Mouse (Mus musculus) neural tube, embryonic 13.5 days (tissue): Measurements from ENCODE around the gene Prss43. TPM values are rescaled to one million over a fixed set of nuclear protein-coding genes. Genes with fewer than 3 reads are reported as not detected.
"Not testable (repeated sequence)": the region's sequence is repeated elsewhere in the genome, so short reads cannot be mapped to it uniquely, and the experiment has no call there.

ENCODE experiments used
- ATAC-seq: fragments of 200-750 bp; cut with Nextera tagmentation; 2 replicates; pipeline ENCODE4 v1.8.0; 2017; ENCODE audit warnings: low read depth, mild to moderate bottlenecking, moderate TSS enrichment, moderate library complexity
- H3K27ac ChIP-seq: fragments of 300-500 bp; sonication (generic); replicated peaks from 2 replicates; pipeline ENCODE4 v1.5.1; 2015; ENCODE audit warnings: moderate library complexity, mild to moderate bottlenecking, inconsistent platforms
- H3K27me3 ChIP-seq: fragments of 300-500 bp; sonication (generic); 2 replicates; pipeline ENCODE4 v1.6.1; 2015; ENCODE audit warnings: mild to moderate bottlenecking, inconsistent platforms
- H3K36me3 ChIP-seq: fragments of 300-500 bp; sonication (generic); 2 replicates; pipeline ENCODE4 v1.6.1; 2015; ENCODE audit warnings: mild to moderate bottlenecking, inconsistent platforms
- H3K4me1 ChIP-seq: fragments of 300-500 bp; sonication (generic); replicated peaks from 2 replicates; pipeline ENCODE4 v1.6.1; 2015; ENCODE audit warnings: inconsistent platforms
- H3K4me2 ChIP-seq: fragments of 300-500 bp; sonication (generic); 2 replicates; pipeline ENCODE4 v1.6.1; 2015; ENCODE audit warnings: inconsistent platforms, mild to moderate bottlenecking, moderate library complexity
- H3K4me3 ChIP-seq: fragments of 300-500 bp; sonication (generic); 2 replicates; pipeline ENCODE4 v1.5.1; 2015; ENCODE audit warnings: mild to moderate bottlenecking, inconsistent platforms
- H3K9ac ChIP-seq: fragments of 300-500 bp; sonication (generic); 2 replicates; pipeline ENCODE4 v1.6.1; 2015; ENCODE audit warnings: moderate library complexity, mild to moderate bottlenecking, inconsistent platforms
- H3K9me3 ChIP-seq: fragments of 300-500 bp; sonication (generic); 2 replicates; pipeline ENCODE4 v1.6.1; 2016; ENCODE audit warnings: inconsistent platforms
- WGBS: fragments of 180-500 bp; shearing (Covaris S2); methylation state at CpG from one replicate; pipeline ENCODE4 v1.1.7; 2015; 5-methylcytosine and 5-hydroxymethylcytosine counted together
- polyA plus RNA-seq: library from polyadenylated mRNA; unstranded; fragments of >200 nt; fragmentation: Nextera tagmentation; extraction: Ambion mirVana; gene quantifications from 2 replicates; pipeline ENCODE4 v1.2.1, GENCODE M21; 2015

Gene Prss43
- polyA plus RNA-seq, 1 experiment from 2014 or later: not detected

- Histone ChIP-seq H3K9me3 (no peaks in the 10 kb centered on the region), H3K27me3 (no peaks in the 10 kb centered on the region), H3K4me3 (no peak overlapping the region), H3K4me1 (no peaks in the 10 kb centered on the region), H3K27ac (no peak overlapping the region), H3K4me2 (no peak overlapping the region), H3K9ac (no peak overlapping the region), H3K36me3 (no peaks in the 10 kb centered on the region)
- 81% methylated on average over 4 of the region's 4 CpGs for WGBS
- ATAC-seq: no peak
Measured at GRCm38 (mm10) chr9:110803294-110803693, 23.2 kb upstream of the Prss43 start.

DNA sequence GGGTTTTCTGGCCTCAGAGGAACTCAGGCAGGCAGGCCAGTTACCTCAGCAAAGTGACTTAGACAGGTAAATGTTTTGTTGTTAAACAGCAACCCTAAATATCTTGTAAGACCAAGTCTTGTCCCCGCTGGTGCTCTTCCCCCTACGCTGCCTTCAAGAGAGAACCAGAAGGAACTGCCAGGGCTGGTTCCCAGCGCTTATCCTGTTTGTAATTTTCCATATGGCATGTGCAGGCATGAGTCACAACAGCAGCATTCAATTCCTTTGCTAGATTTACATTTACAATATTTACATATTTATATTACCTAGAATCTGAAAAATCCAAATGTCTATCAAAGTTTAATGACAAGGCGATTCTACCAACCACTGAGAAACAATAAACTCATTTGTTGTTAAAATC is 16.4 kb upstream of the Prss43 start:
- H3K4me1 ChIP-seq: no peaks in the 10 kb centered on the region
- WGBS: 90% methylated on average over 4 of the region's 4 CpGs

GRCm38 (mm10) chr9:110813789-110814188 is 12.7 kb upstream of the Prss43 start, which contains the start of gene Prss44:
Gene Prss44 (plus strand): TSS chr9:110813994.
- no peaks in the 10 kb centered on the region for H3K4me1 ChIP-seq
- no peak within 1 kb of the TSS for H3K4me2 ChIP-seq
- 62% methylated on average over 18 of the region's 18 CpGs for WGBS
- no peak within 1 kb of the TSS for H3K4me3 ChIP-seq
- no peak within 1 kb of the TSS for H3K9ac ChIP-seq
- no peak within 1 kb of the TSS for H3K27ac ChIP-seq
- H3K36me3 ChIP-seq: no peaks in the 10 kb centered on the region
- no peaks in the 10 kb centered on the region for H3K27me3 ChIP-seq
- H3K9me3 ChIP-seq: no peaks in the 10 kb centered on the region
- no peak for ATAC-seq

More for the DNA sequence above, 16.4 kb upstream of the Prss43 start:
- no peak for ATAC-seq
- H3K36me3 ChIP-seq: no peaks in the 10 kb centered on the region
- H3K27ac ChIP-seq: no peak overlapping the region
- H3K4me2 ChIP-seq: no peak overlapping the region
- no peaks in the 10 kb centered on the region for H3K9me3 ChIP-seq
- no peak overlapping the region for H3K4me3 ChIP-seq
- H3K27me3 ChIP-seq: no peaks in the 10 kb centered on the region
- no peak overlapping the region for H3K9ac ChIP-seq

- not testable (repeated sequence) for H3K36me3 ChIP-seq, H3K27me3 ChIP-seq, H3K4me1 ChIP-seq, H3K4me3 ChIP-seq, H3K9ac ChIP-seq, H3K27ac ChIP-seq, H3K4me2 ChIP-seq, H3K9me3 ChIP-seq, ATAC-seq
Measured at GRCm38 (mm10) chr9:110820546-110820945, 5.9 kb upstream of the Prss43 start.

- Histone ChIP-seq H3K9me3 (no peaks in the 10 kb centered on the region), H3K36me3 (no peaks in the 10 kb centered on the region), H3K9ac (no peak overlapping the region), H3K4me1 (no peaks in the 10 kb centered on the region), H3K4me2 (no peak overlapping the region), H3K27me3 (no peaks in the 10 kb centered on the region), H3K27ac (no peak overlapping the region), H3K4me3 (no peak overlapping the region)
- no peak for ATAC-seq
- 87% methylated on average over 7 of the region's 7 CpGs for WGBS
Measured at GRCm38 (mm10) chr9:110821436-110821835, 5.1 kb upstream of the Prss43 start.

DNA sequence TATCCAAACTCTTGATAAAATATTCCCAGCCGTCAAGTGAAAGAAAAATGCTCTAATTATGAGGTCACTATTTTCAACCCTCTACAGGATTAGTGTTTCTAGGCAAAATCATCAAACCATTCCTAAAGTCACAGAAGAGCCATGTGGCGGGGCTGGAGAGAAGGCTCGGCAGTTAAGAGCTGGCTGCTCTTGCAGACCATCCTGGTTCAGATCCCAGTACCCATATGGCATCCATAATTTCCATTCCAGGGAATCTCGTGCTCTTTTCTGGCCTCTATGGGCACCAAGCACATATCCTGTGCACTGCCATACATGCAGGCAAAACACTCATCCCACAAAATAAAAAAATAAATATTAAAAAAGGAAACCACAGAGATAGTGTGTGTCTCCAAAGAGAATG is 1.1 kb upstream of the Prss43 start:
- Histone ChIP-seq H3K9ac (no peak overlapping the region), H3K9me3 (no peaks in the 10 kb centered on the region), H3K4me3 (no peak overlapping the region), H3K4me2 (no peak overlapping the region), H3K27me3 (no peaks in the 10 kb centered on the region; the same call in 1 of the 2 replicates), H3K36me3 (no peaks in the 10 kb centered on the region), H3K4me1 (no peaks in the 10 kb centered on the region), H3K27ac (no peak overlapping the region)
- no peak for ATAC-seq
- WGBS: 89% methylated on average over 4 of the region's 4 CpGs

GRCm38 (mm10) chr9:110825832-110826231 is 658 bp upstream of the Prss43 start:
- Histone ChIP-seq H3K9me3 (no peaks in the 10 kb centered on the region), H3K27me3 (no peaks in the 10 kb centered on the region; the same call in 1 of the 2 replicates), H3K4me2 (no peak overlapping the region), H3K4me1 (no peaks in the 10 kb centered on the region), H3K27ac (no peak overlapping the region), H3K9ac (no peak overlapping the region), H3K36me3 (no peaks in the 10 kb centered on the region), H3K4me3 (no peak overlapping the region)
- WGBS: 79% methylated on average over 7 of the region's 7 CpGs
- no peak for ATAC-seq

GRCm38 (mm10) chr9:110833021-110833420 is 6.5 kb downstream of the Prss43 start:
- WGBS: 72% methylated on average over 5 of the region's 5 CpGs
- no peak overlapping the region for H3K4me3 ChIP-seq
- H3K27me3 ChIP-seq: no peaks in the 10 kb centered on the region; the same call in 1 of the 2 replicates
- no peak overlapping the region for H3K4me2 ChIP-seq
- no peaks in the 10 kb centered on the region for H3K9me3 ChIP-seq
- ATAC-seq: no peak
- H3K36me3 ChIP-seq: no peaks in the 10 kb centered on the region
- H3K27ac ChIP-seq: no peak overlapping the region
- no peaks in the 10 kb centered on the region for H3K4me1 ChIP-seq
- H3K9ac ChIP-seq: no peak overlapping the region

DNA sequence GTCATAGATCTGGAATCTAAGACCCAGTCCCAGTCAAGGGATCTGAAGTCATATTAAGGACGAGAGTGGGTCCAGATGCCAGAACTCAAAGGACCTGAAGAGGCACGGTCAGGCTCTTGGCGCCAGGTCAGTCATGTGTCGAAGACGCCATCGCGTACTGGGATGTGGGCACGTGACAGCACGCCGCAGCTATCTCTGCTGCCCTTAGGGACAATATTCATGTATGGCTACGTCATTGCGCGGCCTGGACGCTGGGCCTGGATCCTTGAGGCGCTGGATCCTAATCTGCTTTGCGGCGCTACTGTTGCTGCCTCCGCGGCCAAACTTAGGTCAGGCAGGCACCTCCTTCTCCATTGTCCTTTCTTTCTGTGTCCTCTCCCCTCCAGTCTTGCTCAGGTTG is 7.9 kb downstream of the Prss43 start, which contains the start of gene Prss45:
Gene Prss45 (plus strand): TSS at position 178 of the 400 bp plus-strand sequence.
- Histone ChIP-seq H3K4me2 (no peak within 1 kb of the TSS), H3K36me3 (no peaks in the 10 kb centered on the region), H3K27me3 (no peaks in the 10 kb centered on the region; the same call in 1 of the 2 replicates), H3K27ac (no peak within 1 kb of the TSS), H3K4me3 (no peak within 1 kb of the TSS), H3K4me1 (no peaks in the 10 kb centered on the region), H3K9ac (no peak within 1 kb of the TSS), H3K9me3 (no peaks in the 10 kb centered on the region)
- no peak for ATAC-seq
- 80% methylated on average over 19 of the region's 19 CpGs for WGBS

GRCm38 (mm10) chr9:110834961-110835360 is 8.5 kb downstream of the Prss43 start:
- whole genome bisulfite sequencing: 53% methylated on average over 10 of the region's 10 CpGs
- Histone ChIP-seq H3K4me3 (no peak overlapping the region), H3K4me1 (no peaks in the 10 kb centered on the region), H3K9me3 (no peaks in the 10 kb centered on the region), H3K27ac (no peak overlapping the region), H3K4me2 (no peak overlapping the region), H3K27me3 (no peaks in the 10 kb centered on the region; the same call in 1 of the 2 replicates), H3K9ac (no peak overlapping the region), H3K36me3 (no peaks in the 10 kb centered on the region)
- ATAC-seq: no peak

- Histone ChIP-seq H3K4me2 (no peak overlapping the region), H3K27me3 (no peaks in the 10 kb centered on the region), H3K4me1 (no peaks in the 10 kb centered on the region), H3K9ac (no peak overlapping the region), H3K36me3 (no peaks in the 10 kb centered on the region), H3K4me3 (no peak overlapping the region), H3K27ac (no peak overlapping the region), H3K9me3 (no peaks in the 10 kb centered on the region)
- WGBS: 61% methylated on average over 2 of the region's 2 CpGs
- no peak for ATAC-seq
Measured at GRCm38 (mm10) chr9:110836112-110836511, 9.6 kb downstream of the Prss43 start.

DNA sequence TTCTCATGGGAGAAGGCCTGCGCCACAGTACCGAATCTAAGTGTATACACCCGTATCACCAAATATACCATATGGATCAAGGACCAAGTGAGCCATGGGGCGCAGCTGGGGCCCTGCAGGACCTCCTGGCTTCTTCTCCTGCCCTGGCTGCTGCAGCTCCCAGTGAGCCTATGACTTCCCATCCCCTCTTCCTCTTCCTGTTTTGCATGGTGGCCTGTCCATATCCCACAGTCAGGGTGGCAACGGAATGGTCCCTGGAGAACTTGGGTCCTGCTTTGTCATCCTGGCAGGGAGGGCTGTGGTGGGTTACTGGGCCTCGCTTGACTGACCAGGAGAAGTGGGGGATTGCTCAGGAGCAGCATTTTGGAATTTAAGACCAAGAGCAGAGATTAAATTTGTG is 14.4 kb downstream of the Prss43 start:
- no peak overlapping the region for H3K27ac ChIP-seq
- no peaks in the 10 kb centered on the region for H3K9me3 ChIP-seq
- WGBS: 69% methylated on average over 6 of the region's 6 CpGs
- no peaks in the 10 kb centered on the region for H3K4me1 ChIP-seq
- H3K9ac ChIP-seq: no peak overlapping the region
- H3K27me3 ChIP-seq: no peaks in the 10 kb centered on the region
- no peak overlapping the region for H3K4me3 ChIP-seq
- no peaks in the 10 kb centered on the region for H3K36me3 ChIP-seq
- H3K4me2 ChIP-seq: no peak overlapping the region
- ATAC-seq: no peak

DNA sequence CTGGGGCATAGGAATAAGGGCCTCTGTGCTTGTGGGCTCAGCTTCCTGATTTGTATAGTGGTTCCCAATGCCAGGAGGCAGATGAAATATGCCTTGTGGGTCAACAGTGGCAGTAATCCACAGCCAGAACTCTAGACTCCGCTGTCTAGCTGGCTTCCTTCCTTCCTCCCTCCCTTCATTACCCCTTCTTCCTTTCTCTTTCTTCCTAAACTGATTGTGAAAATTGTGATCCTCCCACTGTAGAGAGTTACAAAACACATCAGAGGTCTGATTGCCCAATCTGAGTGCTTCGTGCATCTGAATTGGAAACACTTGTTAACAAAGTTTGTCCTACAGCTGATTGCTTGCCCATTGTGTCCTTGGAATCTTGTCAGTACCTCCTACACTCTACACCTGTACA is 14.9 kb downstream of the Prss43 start:
- H3K9ac ChIP-seq: no peak overlapping the region

More for the DNA sequence above, 14.9 kb downstream of the Prss43 start:
- Histone ChIP-seq H3K4me2 (no peak overlapping the region), H3K9me3 (no peaks in the 10 kb centered on the region), H3K27me3 (no peaks in the 10 kb centered on the region), H3K4me3 (no peak overlapping the region), H3K4me1 (no peaks in the 10 kb centered on the region), H3K36me3 (no peaks in the 10 kb centered on the region), H3K27ac (no peak overlapping the region)
- ATAC-seq: no peak
- 77% methylated on average over 2 of the region's 2 CpGs for WGBS
